Mouse (Mus musculus) cortical plate, adult 2 months (tissue): ENCODE data around the gene Zfp169.

ENCODE experiments used
- CTCF ChIP-seq: fragments of 200-500 bp; IDR thresholded peaks from 2 replicates; pipeline ENCODE4 v1.5.1; 2011; ENCODE audit warnings: mild to moderate bottlenecking, control low read depth, low read length; ENCODE audit not compliant: insufficient read depth; ENCODE audit errors: extremely low read depth
- POLR2A ChIP-seq: fragments of 200-500 bp; IDR thresholded peaks from 2 replicates; pipeline ENCODE4 v1.6.1; 2011; ENCODE audit warnings: mild to moderate bottlenecking, low read length, control low read depth; ENCODE audit not compliant: insufficient read depth; ENCODE audit errors: extremely low read depth

- TF ChIP-seq CTCF (no peak), POLR2A (no peak)
Measured at GRCm38 (mm10) chr13:48533441-48533840, 20.2 kb upstream of the Zfp169 start.
